In the genomic region with DNA sequence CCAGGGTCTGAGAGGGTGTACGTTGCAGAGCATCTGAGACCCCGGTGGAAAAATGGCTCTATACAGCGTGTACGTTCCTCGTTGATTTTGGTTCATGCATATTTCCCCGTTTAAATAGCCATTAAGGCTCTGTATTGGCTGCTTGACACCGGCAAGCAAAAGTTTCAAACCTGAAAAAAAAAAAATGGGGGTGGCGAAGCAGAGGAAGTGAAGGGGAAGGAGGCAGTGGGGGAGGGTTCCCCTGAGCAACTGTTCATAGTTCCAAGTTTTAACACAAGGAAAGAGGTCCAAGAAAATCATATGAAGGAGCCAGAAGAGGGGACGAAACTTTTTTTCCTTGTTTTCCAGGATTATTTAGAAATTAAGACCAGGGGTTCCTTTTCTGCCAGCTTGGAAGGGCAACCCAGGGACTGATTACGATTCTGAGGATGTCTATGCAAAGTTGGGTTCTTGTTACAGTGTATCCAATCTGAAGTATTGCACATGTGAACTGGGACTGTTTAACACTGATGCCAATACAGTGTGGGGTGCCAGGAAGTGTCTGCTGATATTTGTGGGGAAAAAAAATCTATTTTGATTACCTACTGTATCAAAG, we compare ENCODE assay signal across 9 mouse cellular contexts. TPM values are rescaled to one million over a fixed set of nuclear protein-coding genes. Genes with fewer than 3 reads are reported as not detected.
DNase-seq lines count a peak whose midpoint lies in the region; ATAC-seq and TF ChIP-seq lines count a peak whose summit lies in the region.
"Had no signal": no experiment of that assay in that cellular context is flagged by ENCODE, and none has a peak within 500 bp of the region (broad histone marks: within the 10 kb centered on the region; RNA-seq: fewer than 3 reads in every experiment).

TSS of gene B430305J03Rik (minus strand) at position 173 of the 595 bp plus-strand sequence.

- peak within 1 kb of the TSS; percentile 82 for H3ac ChIP-seq in C2C12 (ENCODE audit: control insufficient read depth, insufficient read length, low read depth)

- peak within 1 kb of the TSS; percentile 92 for H3K4me3 ChIP-seq in C2C12 (ENCODE audit: insufficient read depth, poor library complexity, severe bottlenecking)
- peak within 1 kb of the TSS; percentile 93 for H3K4me3 ChIP-seq in embryonic facial prominence, embryonic 14.5 days (ENCODE audit: low read depth, low read length)
- peak within 1 kb of the TSS; percentile 91 for H3K4me3 ChIP-seq in hindbrain, embryonic 12.5 days
- peak within 1 kb of the TSS; percentile 75 for H3K4me3 ChIP-seq in liver, embryonic 15.5 days (replicated peaks)
- peak within 1 kb of the TSS; percentile 92 for H3K4me3 ChIP-seq in neural tube, embryonic 15.5 days (replicated peaks)

- peaks cover 19% of the 10 kb centered on the region for H3K4me1 ChIP-seq in embryonic facial prominence, embryonic 14.5 days (ENCODE audit: control insufficient read depth, insufficient read depth, low read length)
- peaks cover 26% of the 10 kb centered on the region for H3K4me1 ChIP-seq in hindbrain, embryonic 12.5 days
- peaks cover 42% of the 10 kb centered on the region for H3K4me1 ChIP-seq in liver, embryonic 15.5 days (replicated peaks)
- H3K4me1 ChIP-seq in neural tube, embryonic 15.5 days = peaks cover 33% of the 10 kb centered on the region

- peaks cover 12% of the 10 kb centered on the region for H3K36me3 ChIP-seq in C2C12 (ENCODE audit: control insufficient read depth, insufficient read depth)
- H3K36me3 ChIP-seq in embryonic facial prominence, embryonic 14.5 days (ENCODE audit: control insufficient read depth, insufficient read depth, low read length) = peaks cover 12% of the 10 kb centered on the region; the same call in 1 of the 2 replicates
- no peaks in the 10 kb centered on the region for H3K36me3 ChIP-seq in hindbrain, embryonic 12.5 days
- no peaks in the 10 kb centered on the region for H3K36me3 ChIP-seq in liver, embryonic 15.5 days (replicated peaks)
- H3K36me3 ChIP-seq in neural tube, embryonic 15.5 days = no peaks in the 10 kb centered on the region

- no peaks in the 10 kb centered on the region for H3K9me3 ChIP-seq in embryonic facial prominence, embryonic 14.5 days (ENCODE audit: control insufficient read depth, low read length)
- H3K9me3 ChIP-seq in hindbrain, embryonic 12.5 days (replicated peaks) = no peaks in the 10 kb centered on the region
- H3K9me3 ChIP-seq in liver, embryonic 15.5 days (replicated peaks) = no peaks in the 10 kb centered on the region
- no peaks in the 10 kb centered on the region for H3K9me3 ChIP-seq in neural tube, embryonic 15.5 days (replicated peaks)

- peak within 1 kb of the TSS; percentile 75 for H3K4me2 ChIP-seq in embryonic facial prominence, embryonic 14.5 days (ENCODE audit: low read depth, low read length)
- H3K4me2 ChIP-seq in hindbrain, embryonic 12.5 days (replicated peaks) = peak within 1 kb of the TSS; percentile 90
- peak within 1 kb of the TSS; percentile 98 for H3K4me2 ChIP-seq in liver, embryonic 15.5 days
- peak within 1 kb of the TSS; percentile 96 for H3K4me2 ChIP-seq in neural tube, embryonic 15.5 days

- H3K27me3 ChIP-seq in C2C12 (ENCODE audit: control insufficient read depth, insufficient read depth, insufficient read length) = no peaks in the 10 kb centered on the region
- no peaks in the 10 kb centered on the region for H3K27me3 ChIP-seq in embryonic facial prominence, embryonic 14.5 days (replicated peaks; ENCODE audit: control insufficient read depth, insufficient read depth, low read length)
- H3K27me3 ChIP-seq in hindbrain, embryonic 12.5 days = no peaks in the 10 kb centered on the region
- H3K27me3 ChIP-seq in liver, embryonic 15.5 days = peaks cover 24% of the 10 kb centered on the region; the same call in 1 of the 2 replicates
- no peaks in the 10 kb centered on the region for H3K27me3 ChIP-seq in neural tube, embryonic 15.5 days (replicated peaks)
- H3K27me3 ChIP-seq: CH12.LX had no signal

- peaks cover 50% of the 10 kb centered on the region for H3K79me2 ChIP-seq in C2C12 (ENCODE audit: control insufficient read depth, insufficient read depth)

- H3K9ac ChIP-seq in embryonic facial prominence, embryonic 14.5 days (ENCODE audit: low read depth, low read length) = peak within 1 kb of the TSS; percentile 91
- peak within 1 kb of the TSS; percentile 89 for H3K9ac ChIP-seq in hindbrain, embryonic 12.5 days
- H3K9ac ChIP-seq in liver, embryonic 15.5 days = peak within 1 kb of the TSS; percentile 76
- peak within 1 kb of the TSS; percentile 86 for H3K9ac ChIP-seq in neural tube, embryonic 15.5 days (replicated peaks)

- TF ChIP-seq CTCF in C2C12 (IDR thresholded peaks at IDR 0.05; ENCODE audit: control insufficient read depth, insufficient read depth, insufficient read length) = no peak

- peak; percentile 17 for DNase-seq in cerebellum, adult 9-10 months
- DNase-seq in cerebellum, postnatal 36 days = no peak
- DNase-seq in embryonic facial prominence, embryonic 14.5 days (ENCODE audit: low spot score) = peak; percentile 38
- DNase-seq in frontal cortex, postnatal 14 days (ENCODE audit: low spot score in 2 of 2) = no peak

- H3K79me3 ChIP-seq in C2C12 (ENCODE audit: low read depth) = peaks cover 46% of the 10 kb centered on the region

- 3% methylated on average over 10 of the region's 10 CpGs for WGBS in embryonic facial prominence, embryonic 14.5 days
- 5% methylated on average over 10 of the region's 10 CpGs for WGBS in hindbrain, embryonic 12.5 days
- 4% methylated on average over 10 of the region's 10 CpGs for WGBS in liver, embryonic 15.5 days (ENCODE audit: insufficient replicate concordance)
- 1% methylated on average over 10 of the region's 10 CpGs for WGBS in neural tube, embryonic 15.5 days

- H3K27ac ChIP-seq in embryonic facial prominence, embryonic 14.5 days (replicated peaks; ENCODE audit: low read depth, low read length) = peak within 1 kb of the TSS; percentile 96
- H3K27ac ChIP-seq in hindbrain, embryonic 12.5 days = peak within 1 kb of the TSS; percentile 91
- H3K27ac ChIP-seq in liver, embryonic 15.5 days (replicated peaks) = peak within 1 kb of the TSS; percentile 57; the same call in 1 of the 2 replicates
- H3K27ac ChIP-seq in neural tube, embryonic 15.5 days (replicated peaks) = peak within 1 kb of the TSS; percentile 89

- ATAC-seq in embryonic facial prominence, embryonic 14.5 days (ENCODE audit: low read depth) = no peak
- ATAC-seq in hindbrain, embryonic 12.5 days (ENCODE audit: low FRiP score) = no peak
- ATAC-seq in liver, embryonic 15.5 days (ENCODE audit: insufficient read depth) = no peak
- ATAC-seq in neural tube, embryonic 15.5 days (ENCODE audit: low FRiP score) = no peak

TF ChIP-seq in C2C12, 6 proteins besides CTCF, POLR2A, EP300 and RAD21:
- TF ChIP-seq MYOD1 (IDR thresholded peaks at IDR 0.05; ENCODE audit: control insufficient read depth, insufficient read length, low read depth) (no peak), MYOG (IDR thresholded peaks at IDR 0.05; ENCODE audit: control insufficient read depth, extremely low read depth, insufficient read length) (no peak), FOSL1 (IDR thresholded peaks at IDR 0.05; ENCODE audit: insufficient read depth, low read length, poor library complexity, severe bottlenecking) (no peak)

RNA-seq across cellular contexts. Expression of gene B430305J03Rik, which starts in this region (rescaled TPM):
- polyA plus RNA-seq in C2C12 (2012; fragmentation: generic; extraction: Trizol) = 3.1 TPM
- polyA plus RNA-seq in embryonic facial prominence, embryonic 14.5 days (2014; fragmentation: Nextera tagmentation; extraction: Ambion mirVana) = not detected in 2 replicates
- not detected in 2 replicates for polyA plus RNA-seq in hindbrain, embryonic 12.5 days (2016; fragmentation: Nextera tagmentation; extraction: Ambion mirVana)
- polyA plus RNA-seq in liver, embryonic 15.5 days (2015; fragmentation: Nextera tagmentation; extraction: Ambion mirVana) = not detected in 2 replicates
- polyA plus RNA-seq in neural tube, embryonic 15.5 days (2015; fragmentation: Nextera tagmentation; extraction: Ambion mirVana) = not detected in 2 replicates

Comparison
In these comparisons a context has a peak if more than half of its experiments do, and no peak if none do; other contexts are left out.
1. Peak in DNase-seq, H3K4me3 ChIP-seq, H3K27ac ChIP-seq, H3K9ac ChIP-seq and H3K4me2 ChIP-seq in embryonic facial prominence, embryonic 14.5 days; RNA of the gene not detected or under 1 TPM.